Mouse (Mus musculus) intestine, embryonic 15.5 days (tissue): ENCODE results near the gene Cops7a. TPM values are rescaled to one million over a fixed set of nuclear protein-coding genes. Genes with fewer than 3 reads are reported as not detected.

Experiments
- ATAC-seq: fragments of 200-750 bp; cut with Nextera tagmentation; 2 replicates; pipeline ENCODE4 v1.8.0; 2017; ENCODE audit warnings: moderate TSS enrichment, moderate library complexity
- H3K27ac ChIP-seq: fragments of 300-500 bp; sonication (generic); 2 replicates; pipeline ENCODE4 v1.5.1; 2015; ENCODE audit warnings: mild to moderate bottlenecking, inconsistent platforms
- H3K27me3 ChIP-seq: fragments of 300-500 bp; sonication (generic); replicated peaks from 2 replicates; pipeline ENCODE4 v1.6.1; 2015; ENCODE audit warnings: inconsistent platforms
- H3K36me3 ChIP-seq: fragments of 300-500 bp; sonication (generic); 2 replicates; pipeline ENCODE4 v1.6.1; 2015; ENCODE audit warnings: inconsistent platforms
- H3K4me1 ChIP-seq: fragments of 300-500 bp; sonication (generic); replicated peaks from 2 replicates; pipeline ENCODE4 v1.6.1; 2015; ENCODE audit warnings: inconsistent platforms
- H3K4me2 ChIP-seq: fragments of 300-500 bp; sonication (generic); replicated peaks from 2 replicates; pipeline ENCODE4 v1.6.1; 2015; ENCODE audit warnings: mild to moderate bottlenecking, inconsistent platforms
- H3K4me3 ChIP-seq: fragments of 300-500 bp; sonication (generic); replicated peaks from 2 replicates; pipeline ENCODE4 v1.5.1; 2015; ENCODE audit warnings: inconsistent platforms
- H3K9ac ChIP-seq: fragments of 300-500 bp; sonication (generic); 2 replicates; pipeline ENCODE4 v1.6.1; 2015; ENCODE audit warnings: inconsistent platforms
- H3K9me3 ChIP-seq: fragments of 300-500 bp; sonication (generic); 2 replicates; pipeline ENCODE4 v1.6.1; 2016; ENCODE audit warnings: inconsistent platforms
- WGBS: fragments of 180-500 bp; shearing (Covaris S2); methylation state at CpG from one replicate; pipeline ENCODE4 v1.1.7; 2015; 5-methylcytosine and 5-hydroxymethylcytosine counted together
- polyA plus RNA-seq: library from polyadenylated mRNA; unstranded; fragments of >200 nt; fragmentation: Nextera tagmentation; extraction: Ambion mirVana; gene quantifications from 2 replicates; pipeline ENCODE4 v1.2.1, GENCODE M21; 2015

The Cops7a gene
- polyA plus RNA-seq, 1 experiment from 2014 or later = 159 TPM

- Histone ChIP-seq H3K4me1 (peaks cover 31% of the 10 kb centered on the region), H3K4me3 (peak overlapping the region; percentile 68), H3K9ac (peak overlapping the region; percentile 24), H3K27ac (peak overlapping the region; percentile 95), H3K27me3 (no peaks in the 10 kb centered on the region), H3K9me3 (no peaks in the 10 kb centered on the region), H3K4me2 (peak overlapping the region; percentile 45), H3K36me3 (peaks cover 9% of the 10 kb centered on the region)
- no peak for ATAC-seq
- WGBS = 51% methylated on average over 1 of the region's 1 CpGs
Measured at GRCm38 (mm10) chr6:124930231-124930630, 35.1 kb downstream of the Cops7a start.

- Histone ChIP-seq H3K9ac (peak overlapping the region; percentile 5; the same call in 1 of the 2 replicates), H3K27me3 (no peaks in the 10 kb centered on the region), H3K4me3 (peak overlapping the region; percentile 10), H3K36me3 (no peaks in the 10 kb centered on the region), H3K9me3 (no peaks in the 10 kb centered on the region), H3K27ac (peak overlapping the region; percentile 83), H3K4me1 (peaks cover 21% of the 10 kb centered on the region), H3K4me2 (peak overlapping the region; percentile 50)
- WGBS = 15% methylated on average over 5 of the region's 5 CpGs
- peak; percentile 42 for ATAC-seq
Measured at GRCm38 (mm10) chr6:124925941-124926340, 39.4 kb downstream of the Cops7a start.

- Histone ChIP-seq H3K9ac (0 out of 2 replicates have a peak overlapping the region, but pooled peaks have one; percentile 20), H3K4me2 (peak overlapping the region; percentile 50), H3K36me3 (no peaks in the 10 kb centered on the region), H3K9me3 (no peaks in the 10 kb centered on the region), H3K27ac (peak overlapping the region; percentile 83), H3K4me3 (peak overlapping the region; percentile 10), H3K27me3 (no peaks in the 10 kb centered on the region), H3K4me1 (peaks cover 25% of the 10 kb centered on the region)
- peak; percentile 24; the same call in 1 of the 2 replicates for ATAC-seq
- WGBS = 18% methylated on average over 12 of the region's 12 CpGs
Measured at GRCm38 (mm10) chr6:124925173-124925793, 40.1 kb downstream of the Cops7a start.

GRCm38 (mm10) chr6:124921539-124921938 lies 43.8 kb downstream of the Cops7a start:
- H3K9ac ChIP-seq = no peak overlapping the region
- no peaks in the 10 kb centered on the region for H3K36me3 ChIP-seq
- H3K27me3 ChIP-seq = no peaks in the 10 kb centered on the region
- H3K9me3 ChIP-seq = no peaks in the 10 kb centered on the region
- WGBS = 63% methylated on average over 4 of the region's 4 CpGs
- peak overlapping the region; percentile 99 for H3K27ac ChIP-seq
- H3K4me3 ChIP-seq = no peak overlapping the region
- no peak overlapping the region for H3K4me2 ChIP-seq
- ATAC-seq = no peak
- H3K4me1 ChIP-seq = peaks cover 41% of the 10 kb centered on the region

- peak overlapping the region; percentile 89 for H3K4me2 ChIP-seq
- WGBS = 36% methylated on average over 9 of the region's 9 CpGs
- ATAC-seq = no peak
- peak overlapping the region; percentile 99 for H3K27ac ChIP-seq
- H3K36me3 ChIP-seq = no peaks in the 10 kb centered on the region
- no peaks in the 10 kb centered on the region for H3K27me3 ChIP-seq
- no peaks in the 10 kb centered on the region for H3K9me3 ChIP-seq
- peak overlapping the region; percentile 17; the same call in 1 of the 2 replicates for H3K9ac ChIP-seq
- peaks cover 41% of the 10 kb centered on the region for H3K4me1 ChIP-seq
- peak overlapping the region; percentile 25; the same call in 1 of the 2 replicates for H3K4me3 ChIP-seq
Measured at GRCm38 (mm10) chr6:124920318-124921085, 44.8 kb downstream of the Cops7a start.

GRCm38 (mm10) chr6:124919695-124920317 lies 45.5 kb downstream of the Cops7a start, which contains the start of gene Ptms:
TSS of gene Ptms (minus strand) at chr6:124920103.
- H3K4me3 ChIP-seq = peak within 1 kb of the TSS; percentile 25
- H3K36me3 ChIP-seq = peaks cover 2% of the 10 kb centered on the region; the same call in 1 of the 2 replicates
- 4% methylated on average over 13 of the region's 13 CpGs for WGBS
- H3K27me3 ChIP-seq = no peaks in the 10 kb centered on the region
- ATAC-seq = peak; percentile 83
- H3K9ac ChIP-seq = peak within 1 kb of the TSS; percentile 17; the same call in 1 of the 2 replicates
- H3K4me2 ChIP-seq = peak within 1 kb of the TSS; percentile 89
- peak within 1 kb of the TSS; percentile 99 for H3K27ac ChIP-seq
- no peaks in the 10 kb centered on the region for H3K9me3 ChIP-seq
- peaks cover 43% of the 10 kb centered on the region for H3K4me1 ChIP-seq

GRCm38 (mm10) chr6:124918890-124919627 lies 46.3 kb downstream of the Cops7a start:
- Histone ChIP-seq H3K27me3 (no peaks in the 10 kb centered on the region), H3K9ac (no peak overlapping the region; the same call in 1 of the 2 replicates), H3K4me2 (peak overlapping the region; percentile 89), H3K9me3 (no peaks in the 10 kb centered on the region), H3K4me3 (peak overlapping the region; percentile 97), H3K4me1 (peaks cover 46% of the 10 kb centered on the region), H3K36me3 (peaks cover 6% of the 10 kb centered on the region), H3K27ac (peak overlapping the region; percentile 99)
- no peak for ATAC-seq
- WGBS = 15% methylated on average over 14 of the region's 14 CpGs

GRCm38 (mm10) chr6:124918331-124918690 lies 47.0 kb downstream of the Cops7a start:
- H3K4me1 ChIP-seq = peaks cover 53% of the 10 kb centered on the region
- WGBS = 9% methylated on average over 7 of the region's 7 CpGs
- ATAC-seq = peak; percentile 0; the same call in 1 of the 2 replicates
- H3K36me3 ChIP-seq = peaks cover 13% of the 10 kb centered on the region
- peak overlapping the region; percentile 99 for H3K27ac ChIP-seq
- H3K27me3 ChIP-seq = no peaks in the 10 kb centered on the region
- H3K4me3 ChIP-seq = peak overlapping the region; percentile 97
- H3K9me3 ChIP-seq = no peaks in the 10 kb centered on the region
- H3K9ac ChIP-seq = peak overlapping the region; percentile 99
- peak overlapping the region; percentile 89 for H3K4me2 ChIP-seq

GRCm38 (mm10) chr6:124917518-124918330 lies 47.6 kb downstream of the Cops7a start:
- ATAC-seq = peak; percentile 59
- H3K4me1 ChIP-seq = peaks cover 53% of the 10 kb centered on the region
- peak overlapping the region; percentile 99 for H3K27ac ChIP-seq
- H3K27me3 ChIP-seq = no peaks in the 10 kb centered on the region
- H3K4me2 ChIP-seq = peak overlapping the region; percentile 89
- peaks cover 13% of the 10 kb centered on the region for H3K36me3 ChIP-seq
- peak overlapping the region; percentile 99 for H3K9ac ChIP-seq
- under 1% methylated on average over 54 of the region's 89 CpGs for WGBS
- no peaks in the 10 kb centered on the region for H3K9me3 ChIP-seq
- H3K4me3 ChIP-seq = peak overlapping the region; percentile 97

GRCm38 (mm10) chr6:124916695-124917517 lies 48.4 kb downstream of the Cops7a start:
- Histone ChIP-seq H3K9me3 (no peaks in the 10 kb centered on the region), H3K4me2 (peak overlapping the region; percentile 89), H3K9ac (peak overlapping the region; percentile 99), H3K27ac (peak overlapping the region; percentile 99), H3K27me3 (no peaks in the 10 kb centered on the region), H3K36me3 (peaks cover 13% of the 10 kb centered on the region), H3K4me3 (peak overlapping the region; percentile 97), H3K4me1 (peaks cover 53% of the 10 kb centered on the region)
- peak; percentile 67 for ATAC-seq
- under 1% methylated on average over 53 of the region's 67 CpGs for WGBS
